Mouse (Mus musculus) neural tube, embryonic 13.5 days (tissue): ENCODE results near the gene Cd99l2. TPM values are rescaled to one million over a fixed set of nuclear protein-coding genes. Genes with fewer than 3 reads are reported as not detected.
"Not testable (repeated sequence)": the region's sequence is repeated elsewhere in the genome, so short reads cannot be mapped to it uniquely, and the experiment has no call there.

ENCODE experiments used
- ATAC-seq: fragments of 200-750 bp; cut with Nextera tagmentation; 2 replicates; pipeline ENCODE4 v1.8.0; 2017; ENCODE audit warnings: low read depth, mild to moderate bottlenecking, moderate TSS enrichment, moderate library complexity
- H3K27ac ChIP-seq: fragments of 300-500 bp; sonication (generic); replicated peaks from 2 replicates; pipeline ENCODE4 v1.5.1; 2015; ENCODE audit warnings: moderate library complexity, mild to moderate bottlenecking, inconsistent platforms
- H3K27me3 ChIP-seq: fragments of 300-500 bp; sonication (generic); 2 replicates; pipeline ENCODE4 v1.6.1; 2015; ENCODE audit warnings: mild to moderate bottlenecking, inconsistent platforms
- H3K36me3 ChIP-seq: fragments of 300-500 bp; sonication (generic); 2 replicates; pipeline ENCODE4 v1.6.1; 2015; ENCODE audit warnings: mild to moderate bottlenecking, inconsistent platforms
- H3K4me1 ChIP-seq: fragments of 300-500 bp; sonication (generic); replicated peaks from 2 replicates; pipeline ENCODE4 v1.6.1; 2015; ENCODE audit warnings: inconsistent platforms
- H3K4me2 ChIP-seq: fragments of 300-500 bp; sonication (generic); 2 replicates; pipeline ENCODE4 v1.6.1; 2015; ENCODE audit warnings: inconsistent platforms, mild to moderate bottlenecking, moderate library complexity
- H3K4me3 ChIP-seq: fragments of 300-500 bp; sonication (generic); 2 replicates; pipeline ENCODE4 v1.5.1; 2015; ENCODE audit warnings: mild to moderate bottlenecking, inconsistent platforms
- H3K9ac ChIP-seq: fragments of 300-500 bp; sonication (generic); 2 replicates; pipeline ENCODE4 v1.6.1; 2015; ENCODE audit warnings: moderate library complexity, mild to moderate bottlenecking, inconsistent platforms
- H3K9me3 ChIP-seq: fragments of 300-500 bp; sonication (generic); 2 replicates; pipeline ENCODE4 v1.6.1; 2016; ENCODE audit warnings: inconsistent platforms
- WGBS: fragments of 180-500 bp; shearing (Covaris S2); methylation state at CpG from one replicate; pipeline ENCODE4 v1.1.7; 2015; 5-methylcytosine and 5-hydroxymethylcytosine counted together
- polyA plus RNA-seq: library from polyadenylated mRNA; unstranded; fragments of >200 nt; fragmentation: Nextera tagmentation; extraction: Ambion mirVana; gene quantifications from 2 replicates; pipeline ENCODE4 v1.2.1, GENCODE M21; 2015

Cd99l2 gene
- polyA plus RNA-seq, 1 experiment from 2014 or later, result 67.6 TPM

DNA sequence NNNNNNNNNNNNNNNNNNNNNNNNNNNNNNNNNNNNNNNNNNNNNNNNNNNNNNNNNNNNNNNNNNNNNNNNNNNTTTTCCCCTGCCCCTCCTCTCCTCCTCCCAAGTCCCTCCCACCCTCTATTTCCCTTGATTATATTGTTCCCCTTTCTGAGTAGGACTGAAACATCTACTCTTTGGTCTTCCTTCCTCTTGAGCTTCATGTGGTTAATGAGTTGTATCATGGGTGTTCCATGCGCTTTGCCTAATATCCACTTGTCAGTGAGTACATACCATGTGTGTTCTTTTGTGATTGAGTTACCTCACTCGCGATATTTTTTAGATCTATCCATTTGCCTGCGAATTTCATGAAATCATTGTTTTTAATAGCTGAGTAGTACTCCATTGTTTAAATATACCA, 13.9 kb upstream of the Cd99l2 start:
- not testable (repeated sequence) for H3K4me2 ChIP-seq, H3K27ac ChIP-seq, H3K4me3 ChIP-seq, H3K36me3 ChIP-seq, H3K9me3 ChIP-seq, H3K9ac ChIP-seq, ATAC-seq, H3K27me3 ChIP-seq, H3K4me1 ChIP-seq
- 88% methylated on average over 4 of the region's 4 CpGs for WGBS

DNA sequence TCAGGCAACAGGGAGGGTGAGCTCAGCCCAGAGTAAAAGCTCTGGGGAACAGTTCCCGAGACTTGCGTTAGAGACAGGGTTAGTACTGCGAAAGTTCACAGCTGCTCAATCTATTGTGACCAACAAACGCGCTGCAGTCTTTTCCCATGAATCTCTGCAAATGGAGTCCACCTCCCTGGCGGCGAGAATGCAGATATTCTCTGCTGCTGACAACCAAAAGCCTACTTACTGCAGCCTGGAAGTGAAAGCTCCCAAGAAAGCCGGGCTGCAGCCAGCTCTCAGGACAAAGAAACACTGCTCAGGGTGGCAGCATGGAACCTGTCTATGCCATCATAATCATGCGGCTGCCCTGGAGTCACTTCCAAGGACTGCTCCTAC, 619 bp upstream of the Cd99l2 start:
- no peaks in the 10 kb centered on the region for H3K36me3 ChIP-seq
- peak overlapping the region; percentile 65 for H3K4me2 ChIP-seq
- peak overlapping the region; percentile 75 for H3K9ac ChIP-seq
- H3K27ac ChIP-seq, result peak overlapping the region; percentile 93
- peak overlapping the region; percentile 52 for H3K4me3 ChIP-seq
- H3K4me1 ChIP-seq, result peaks cover 30% of the 10 kb centered on the region
- no peaks in the 10 kb centered on the region for H3K27me3 ChIP-seq
- ATAC-seq, result peak; percentile 72
- WGBS, result 20% methylated on average over 9 of the region's 9 CpGs
- H3K9me3 ChIP-seq, result no peaks in the 10 kb centered on the region

DNA sequence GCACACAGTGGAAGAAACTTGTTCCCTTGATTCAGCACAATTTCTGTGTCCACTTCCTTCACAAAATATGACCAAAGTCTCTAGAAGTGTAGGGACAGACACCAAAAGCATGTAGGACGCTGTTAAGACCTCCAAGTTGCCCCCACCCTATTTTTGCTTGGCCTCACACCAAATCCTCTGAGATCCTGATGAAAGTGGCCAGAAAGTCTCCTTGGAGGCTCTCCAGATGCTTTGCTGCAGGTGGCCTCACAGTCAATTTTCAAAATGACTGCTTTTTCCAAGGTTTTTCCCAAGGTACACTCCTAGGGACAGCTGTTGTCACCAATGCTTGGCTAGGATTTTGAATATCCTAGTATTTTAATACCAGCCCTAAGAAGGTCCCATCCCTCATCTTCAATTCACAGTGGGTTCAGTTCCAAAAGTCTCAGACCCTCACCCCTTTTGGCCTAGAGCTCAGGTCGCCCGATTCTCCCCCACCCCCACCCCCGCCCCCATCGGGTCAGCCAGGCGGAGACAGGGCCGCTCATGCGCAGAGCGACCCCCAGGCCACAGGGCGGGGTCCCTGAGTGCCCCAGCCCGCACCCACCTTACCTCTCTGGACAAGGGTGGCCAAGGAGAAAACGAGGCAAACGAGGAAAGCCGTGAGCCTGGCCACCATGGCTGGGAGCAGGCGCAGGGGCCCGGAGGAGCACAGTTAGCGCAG, 567 bp downstream of the Cd99l2 start:
- 16% methylated on average over 17 of the region's 17 CpGs for WGBS
- Histone ChIP-seq H3K27ac (peak overlapping the region; percentile 93), H3K4me3 (peak overlapping the region; percentile 52), H3K4me1 (peaks cover 30% of the 10 kb centered on the region), H3K27me3 (no peaks in the 10 kb centered on the region), H3K36me3 (no peaks in the 10 kb centered on the region), H3K4me2 (peak overlapping the region; percentile 65), H3K9ac (peak overlapping the region; percentile 75), H3K9me3 (no peaks in the 10 kb centered on the region)
- no peak; the same call in 1 of the 2 replicates for ATAC-seq

- H3K4me1 ChIP-seq, result peaks cover 30% of the 10 kb centered on the region
- H3K9me3 ChIP-seq, result no peaks in the 10 kb centered on the region
- H3K4me3 ChIP-seq, result no peak overlapping the region
- no peak overlapping the region for H3K9ac ChIP-seq
- ATAC-seq, result no peak
- H3K27me3 ChIP-seq, result no peaks in the 10 kb centered on the region
- WGBS, result 93% methylated on average over 1 of the region's 1 CpGs
- no peak overlapping the region for H3K27ac ChIP-seq
- no peak overlapping the region for H3K4me2 ChIP-seq
- no peaks in the 10 kb centered on the region for H3K36me3 ChIP-seq
Observed at GRCm38 (mm10) chrX:71489353-71489752, 3.3 kb downstream of the Cd99l2 start.

DNA sequence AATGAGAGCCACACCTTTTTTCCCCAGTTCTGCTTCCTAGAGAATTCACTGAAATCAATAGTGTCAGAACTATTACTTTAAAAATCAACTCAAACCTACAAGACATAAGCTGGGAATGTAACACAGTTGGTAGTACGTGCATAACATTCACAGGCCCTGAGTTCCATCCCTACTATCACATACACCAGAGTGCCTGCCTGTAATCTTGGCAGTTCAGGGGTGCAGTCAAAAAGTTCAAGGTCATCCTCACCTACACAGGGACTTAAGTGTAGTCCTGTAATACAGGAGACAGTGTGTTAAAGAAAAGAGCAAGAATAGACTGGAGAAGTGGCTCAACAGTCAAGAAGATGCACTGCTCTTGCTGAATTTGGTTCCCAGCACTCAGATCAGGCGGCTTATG, 10.4 kb downstream of the Cd99l2 start:
- H3K9me3 ChIP-seq, result no peaks in the 10 kb centered on the region
- no peak overlapping the region for H3K4me3 ChIP-seq
- H3K9ac ChIP-seq, result no peak overlapping the region
- H3K4me1 ChIP-seq, result no peaks in the 10 kb centered on the region
- H3K27me3 ChIP-seq, result no peaks in the 10 kb centered on the region
- H3K27ac ChIP-seq, result no peak overlapping the region
- ATAC-seq, result no peak
- no peak overlapping the region for H3K4me2 ChIP-seq
- WGBS, result 87% methylated on average over 2 of the region's 2 CpGs
- no peaks in the 10 kb centered on the region for H3K36me3 ChIP-seq

GRCm38 (mm10) chrX:71475992-71476391, 16.7 kb downstream of the Cd99l2 start:
- H3K4me3 ChIP-seq, result no peak overlapping the region
- H3K36me3 ChIP-seq, result no peaks in the 10 kb centered on the region
- no peaks in the 10 kb centered on the region for H3K27me3 ChIP-seq
- ATAC-seq, result no peak
- WGBS, result 78% methylated on average over 3 of the region's 3 CpGs
- H3K4me1 ChIP-seq, result no peaks in the 10 kb centered on the region
- H3K9ac ChIP-seq, result no peak overlapping the region
- no peak overlapping the region for H3K27ac ChIP-seq
- no peaks in the 10 kb centered on the region for H3K9me3 ChIP-seq
- no peak overlapping the region for H3K4me2 ChIP-seq

GRCm38 (mm10) chrX:71475497-71475896, 17.2 kb downstream of the Cd99l2 start:
- Histone ChIP-seq H3K4me3 (no peak overlapping the region), H3K27ac (no peak overlapping the region), H3K9me3 (no peaks in the 10 kb centered on the region), H3K4me1 (no peaks in the 10 kb centered on the region), H3K9ac (no peak overlapping the region), H3K4me2 (no peak overlapping the region), H3K27me3 (no peaks in the 10 kb centered on the region), H3K36me3 (no peaks in the 10 kb centered on the region)
- ATAC-seq, result no peak
- WGBS, result 58% methylated on average over 3 of the region's 3 CpGs

GRCm38 (mm10) chrX:71475084-71475483, 17.6 kb downstream of the Cd99l2 start:
- H3K4me1 ChIP-seq, result no peaks in the 10 kb centered on the region
- H3K9ac ChIP-seq, result no peak overlapping the region
- no peaks in the 10 kb centered on the region for H3K36me3 ChIP-seq
- H3K9me3 ChIP-seq, result no peaks in the 10 kb centered on the region
- H3K27ac ChIP-seq, result no peak overlapping the region
- no peak for ATAC-seq
- H3K27me3 ChIP-seq, result no peaks in the 10 kb centered on the region
- 53% methylated on average over 3 of the region's 3 CpGs for WGBS
- no peak overlapping the region for H3K4me3 ChIP-seq
- H3K4me2 ChIP-seq, result no peak overlapping the region

GRCm38 (mm10) chrX:71474296-71474956, 18.2 kb downstream of the Cd99l2 start:
- H3K9ac ChIP-seq, result no peak overlapping the region
- H3K27me3 ChIP-seq, result no peaks in the 10 kb centered on the region
- no peaks in the 10 kb centered on the region for H3K9me3 ChIP-seq
- WGBS, result 92% methylated on average over 3 of the region's 3 CpGs
- H3K27ac ChIP-seq, result 0 out of 2 replicates have a peak overlapping the region, but pooled peaks have one; percentile 18
- H3K4me2 ChIP-seq, result no peak overlapping the region
- H3K4me1 ChIP-seq, result no peaks in the 10 kb centered on the region
- no peaks in the 10 kb centered on the region for H3K36me3 ChIP-seq
- no peak; the same call in 1 of the 2 replicates for ATAC-seq
- no peak overlapping the region for H3K4me3 ChIP-seq

DNA sequence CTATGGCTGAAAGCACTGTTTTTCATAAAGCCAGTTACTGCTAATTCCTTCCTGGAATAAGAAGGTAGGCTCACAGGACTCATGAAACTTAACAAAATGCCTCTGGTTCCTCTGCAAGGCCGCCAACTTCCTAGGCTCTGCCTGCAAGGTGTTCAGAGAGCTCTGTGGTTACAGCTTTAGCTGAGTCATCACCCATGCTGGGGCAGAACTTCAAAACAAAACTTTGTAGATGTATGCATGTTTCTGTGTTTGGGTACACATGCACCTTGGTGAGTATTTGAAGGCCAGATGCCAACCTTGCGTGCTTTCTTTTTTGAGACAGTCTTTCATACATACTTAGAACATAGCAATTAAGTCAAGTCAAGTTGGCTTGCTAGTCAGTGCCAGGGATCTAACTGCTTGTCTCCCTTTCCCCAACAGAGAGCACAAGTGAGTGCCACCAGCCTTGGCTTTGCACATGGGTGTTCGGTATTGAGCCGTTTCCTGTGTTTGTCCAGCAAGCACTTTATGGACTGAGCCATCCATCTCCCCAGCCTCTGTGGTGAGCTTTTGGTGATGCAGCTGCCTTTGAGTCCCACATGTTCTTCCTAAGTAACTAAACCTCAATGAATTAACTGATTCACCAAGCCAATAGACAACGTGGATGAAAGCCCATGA, 23.9 kb downstream of the Cd99l2 start:
- H3K4me2 ChIP-seq, result no peak overlapping the region
- H3K36me3 ChIP-seq, result no peaks in the 10 kb centered on the region
- H3K9me3 ChIP-seq, result no peaks in the 10 kb centered on the region
- no peak overlapping the region for H3K27ac ChIP-seq
- H3K4me3 ChIP-seq, result no peak overlapping the region
- H3K27me3 ChIP-seq, result no peaks in the 10 kb centered on the region
- 90% methylated on average over 5 of the region's 5 CpGs for WGBS
- ATAC-seq, result no peak
- H3K9ac ChIP-seq, result no peak overlapping the region
- H3K4me1 ChIP-seq, result no peaks in the 10 kb centered on the region

GRCm38 (mm10) chrX:71467491-71467890, 25.2 kb downstream of the Cd99l2 start:
- H3K27me3 ChIP-seq, result no peaks in the 10 kb centered on the region
- H3K4me2 ChIP-seq, result no peak overlapping the region
- no peak overlapping the region for H3K4me3 ChIP-seq
- no peak overlapping the region for H3K9ac ChIP-seq
- no peaks in the 10 kb centered on the region for H3K36me3 ChIP-seq
- no peak overlapping the region for H3K27ac ChIP-seq
- no peaks in the 10 kb centered on the region for H3K9me3 ChIP-seq
- 84% methylated on average over 3 of the region's 3 CpGs for WGBS
- no peak for ATAC-seq
- no peaks in the 10 kb centered on the region for H3K4me1 ChIP-seq

GRCm38 (mm10) chrX:71465417-71465816, 27.2 kb downstream of the Cd99l2 start:
- ATAC-seq, result no peak
- Histone ChIP-seq H3K36me3 (no peaks in the 10 kb centered on the region), H3K9me3 (no peaks in the 10 kb centered on the region), H3K27ac (no peak overlapping the region), H3K4me2 (no peak overlapping the region), H3K4me1 (no peaks in the 10 kb centered on the region), H3K4me3 (no peak overlapping the region), H3K27me3 (no peaks in the 10 kb centered on the region), H3K9ac (no peak overlapping the region)
- 88% methylated on average over 1 of the region's 1 CpGs for WGBS
